Mouse (Mus musculus) CH12.LX (cell line): ENCODE measurements at regions not wholly inside any gene's neighbourhood (a gene's known extent, or its start where the extent isn't known, plus 50 kb on each side); places are given as distances from the start of the nearest gene placed in this dataset.

Experiments used
- POLR2A ChIP-seq: IDR thresholded peaks from 2 replicates; pipeline ENCODE4 v1.6.1; 2011; ENCODE audit warnings: low read depth, mild to moderate bottlenecking, improper control_type of control experiment, low read length
- TBP ChIP-seq: conservative IDR thresholded peaks from 2 replicates; pipeline ENCODE4 v1.6.1; 2011; ENCODE audit warnings: low read depth, low read length, improper control_type of control experiment

DNA sequence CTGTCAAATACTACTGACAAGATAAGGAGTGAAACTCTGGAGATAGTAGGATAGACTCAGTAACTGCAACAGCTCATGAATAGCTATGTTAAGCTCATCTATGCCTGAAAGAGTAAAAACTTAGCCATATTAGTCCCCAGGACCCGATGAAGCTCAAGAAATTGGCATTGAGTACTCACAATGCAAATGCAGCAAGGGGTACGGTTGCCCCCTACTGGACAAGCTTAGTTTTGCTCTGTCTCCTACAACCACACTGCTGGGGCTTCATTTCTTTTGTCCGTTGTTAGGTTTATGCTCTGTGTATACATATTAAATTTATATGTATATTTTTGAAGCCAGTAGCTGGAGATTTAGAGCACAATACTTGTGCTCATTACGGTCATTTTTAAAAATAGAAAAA lies 74.4 kb upstream of the Mup5 start:
- TF ChIP-seq POLR2A: no peak
- no peak for TF ChIP-seq TBP
